Mouse (Mus musculus) intestine, embryonic 15.5 days (tissue): ENCODE results near the gene Zfp444. TPM values are rescaled to one million over a fixed set of nuclear protein-coding genes. Genes with fewer than 3 reads are reported as not detected.
A peak's percentile ranks its signal among the peaks of the same experiment; 100 is the strongest.

Experiments used
- ATAC-seq: fragments of 200-750 bp; cut with Nextera tagmentation; 2 replicates; pipeline ENCODE4 v1.8.0; 2017; ENCODE audit warnings: moderate TSS enrichment, moderate library complexity
- H3K27ac ChIP-seq: fragments of 300-500 bp; sonication (generic); 2 replicates; pipeline ENCODE4 v1.5.1; 2015; ENCODE audit warnings: mild to moderate bottlenecking, inconsistent platforms
- H3K27me3 ChIP-seq: fragments of 300-500 bp; sonication (generic); replicated peaks from 2 replicates; pipeline ENCODE4 v1.6.1; 2015; ENCODE audit warnings: inconsistent platforms
- H3K36me3 ChIP-seq: fragments of 300-500 bp; sonication (generic); 2 replicates; pipeline ENCODE4 v1.6.1; 2015; ENCODE audit warnings: inconsistent platforms
- H3K4me1 ChIP-seq: fragments of 300-500 bp; sonication (generic); replicated peaks from 2 replicates; pipeline ENCODE4 v1.6.1; 2015; ENCODE audit warnings: inconsistent platforms
- H3K4me2 ChIP-seq: fragments of 300-500 bp; sonication (generic); replicated peaks from 2 replicates; pipeline ENCODE4 v1.6.1; 2015; ENCODE audit warnings: mild to moderate bottlenecking, inconsistent platforms
- H3K4me3 ChIP-seq: fragments of 300-500 bp; sonication (generic); replicated peaks from 2 replicates; pipeline ENCODE4 v1.5.1; 2015; ENCODE audit warnings: inconsistent platforms
- H3K9ac ChIP-seq: fragments of 300-500 bp; sonication (generic); 2 replicates; pipeline ENCODE4 v1.6.1; 2015; ENCODE audit warnings: inconsistent platforms
- H3K9me3 ChIP-seq: fragments of 300-500 bp; sonication (generic); 2 replicates; pipeline ENCODE4 v1.6.1; 2016; ENCODE audit warnings: inconsistent platforms
- WGBS: fragments of 180-500 bp; shearing (Covaris S2); methylation state at CpG from one replicate; pipeline ENCODE4 v1.1.7; 2015; 5-methylcytosine and 5-hydroxymethylcytosine counted together
- polyA plus RNA-seq: library from polyadenylated mRNA; unstranded; fragments of >200 nt; fragmentation: Nextera tagmentation; extraction: Ambion mirVana; gene quantifications from 2 replicates; pipeline ENCODE4 v1.2.1, GENCODE M21; 2015

The Zfp444 gene
- polyA plus RNA-seq, 1 experiment from 2014 or later = 43.4 TPM

- no peak for ATAC-seq
- no peak overlapping the region for H3K27ac ChIP-seq
- 83% methylated on average over 1 of the region's 1 CpGs for WGBS
- no peaks in the 10 kb centered on the region for H3K27me3 ChIP-seq
- H3K4me1 ChIP-seq = peaks cover 44% of the 10 kb centered on the region
- H3K4me2 ChIP-seq = no peak overlapping the region
- H3K4me3 ChIP-seq = no peak overlapping the region
- H3K9ac ChIP-seq = no peak overlapping the region
- no peaks in the 10 kb centered on the region for H3K9me3 ChIP-seq
- no peaks in the 10 kb centered on the region for H3K36me3 ChIP-seq
Observed at GRCm38 (mm10) chr7:6151266-6151665, 20.8 kb upstream of the Zfp444 start.

- H3K36me3 ChIP-seq = no peaks in the 10 kb centered on the region
- 96% methylated on average over 3 of the region's 3 CpGs for WGBS
- H3K27ac ChIP-seq = no peak overlapping the region
- H3K4me1 ChIP-seq = peaks cover 38% of the 10 kb centered on the region
- no peak for ATAC-seq
- H3K27me3 ChIP-seq = no peaks in the 10 kb centered on the region
- H3K9ac ChIP-seq = no peak overlapping the region
- no peak overlapping the region for H3K4me3 ChIP-seq
- no peaks in the 10 kb centered on the region for H3K9me3 ChIP-seq
- H3K4me2 ChIP-seq = no peak overlapping the region
Observed at GRCm38 (mm10) chr7:6152036-6152435, 20.0 kb upstream of the Zfp444 start.

- ATAC-seq = no peak
- WGBS = 93% methylated on average over 3 of the region's 3 CpGs
- Histone ChIP-seq H3K36me3 (no peaks in the 10 kb centered on the region), H3K27ac (no peak overlapping the region), H3K4me3 (no peak overlapping the region), H3K27me3 (no peaks in the 10 kb centered on the region), H3K9me3 (no peaks in the 10 kb centered on the region), H3K4me1 (peaks cover 34% of the 10 kb centered on the region), H3K9ac (no peak overlapping the region), H3K4me2 (no peak overlapping the region)
Observed at GRCm38 (mm10) chr7:6153131-6153530, 18.9 kb upstream of the Zfp444 start.

- no peaks in the 10 kb centered on the region for H3K36me3 ChIP-seq
- no peaks in the 10 kb centered on the region for H3K9me3 ChIP-seq
- peaks cover 24% of the 10 kb centered on the region for H3K4me1 ChIP-seq
- 0 out of 2 replicates have a peak overlapping the region, but pooled peaks have one; percentile 96 for H3K27ac ChIP-seq
- 52% methylated on average over 5 of the region's 5 CpGs for WGBS
- H3K4me3 ChIP-seq = peak overlapping the region; percentile 73; the same call in 1 of the 2 replicates
- ATAC-seq = no peak
- H3K9ac ChIP-seq = peak overlapping the region; percentile 86; the same call in 1 of the 2 replicates
- H3K27me3 ChIP-seq = no peaks in the 10 kb centered on the region
- peak overlapping the region; percentile 67 for H3K4me2 ChIP-seq
Observed at GRCm38 (mm10) chr7:6154164-6154563, 17.9 kb upstream of the Zfp444 start.

- under 1% methylated on average over 65 of the region's 85 CpGs for WGBS
- ATAC-seq = peak; percentile 70
- H3K9ac ChIP-seq = peak overlapping the region; percentile 86
- no peaks in the 10 kb centered on the region for H3K27me3 ChIP-seq
- H3K4me2 ChIP-seq = peak overlapping the region; percentile 67
- no peaks in the 10 kb centered on the region for H3K36me3 ChIP-seq
- peaks cover 21% of the 10 kb centered on the region for H3K4me1 ChIP-seq
- H3K9me3 ChIP-seq = no peaks in the 10 kb centered on the region
- H3K27ac ChIP-seq = peak overlapping the region; percentile 96
- H3K4me3 ChIP-seq = peak overlapping the region; percentile 73
Observed at GRCm38 (mm10) chr7:6155031-6155872, 16.8 kb upstream of the Zfp444 start.

DNA sequence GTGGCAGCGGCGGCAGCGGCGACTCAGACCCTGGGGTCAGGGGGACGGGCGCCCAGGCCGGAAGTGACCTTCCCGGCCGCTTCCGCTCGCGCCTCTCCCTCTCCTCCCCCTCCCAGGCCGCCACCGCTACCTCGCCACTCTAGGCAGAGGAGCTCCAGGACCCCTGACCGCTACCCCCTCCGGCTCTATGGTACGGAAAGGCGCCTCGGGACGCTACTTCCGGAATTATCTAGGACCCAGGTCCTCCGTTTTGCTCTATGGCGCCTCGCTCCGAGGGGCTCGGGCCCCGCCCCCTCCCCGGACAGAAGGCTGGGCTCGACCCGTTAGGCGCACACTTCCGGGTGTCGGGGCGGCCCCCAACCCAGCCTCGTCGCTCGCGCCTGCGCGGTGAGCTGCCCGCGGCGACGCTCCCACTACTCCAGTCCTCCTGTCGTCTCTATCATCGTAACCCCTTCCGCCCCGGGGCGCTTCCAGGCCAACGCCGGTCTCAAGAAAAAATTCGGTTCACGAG lies 16.1 kb upstream of the Zfp444 start, which contains the start of gene Zfp787:
Gene Zfp787, minus strand, starts transcription at position 97 of the 511 bp plus-strand sequence.
- Histone ChIP-seq H3K9ac (peak within 1 kb of the TSS; percentile 86), H3K27me3 (no peaks in the 10 kb centered on the region), H3K4me1 (peaks cover 17% of the 10 kb centered on the region), H3K4me2 (peak within 1 kb of the TSS; percentile 67), H3K9me3 (no peaks in the 10 kb centered on the region), H3K4me3 (peak within 1 kb of the TSS; percentile 73), H3K27ac (peak within 1 kb of the TSS; percentile 96), H3K36me3 (no peaks in the 10 kb centered on the region)
- peak; percentile 95 for ATAC-seq
- 2% methylated on average over 51 of the region's 54 CpGs for WGBS

DNA sequence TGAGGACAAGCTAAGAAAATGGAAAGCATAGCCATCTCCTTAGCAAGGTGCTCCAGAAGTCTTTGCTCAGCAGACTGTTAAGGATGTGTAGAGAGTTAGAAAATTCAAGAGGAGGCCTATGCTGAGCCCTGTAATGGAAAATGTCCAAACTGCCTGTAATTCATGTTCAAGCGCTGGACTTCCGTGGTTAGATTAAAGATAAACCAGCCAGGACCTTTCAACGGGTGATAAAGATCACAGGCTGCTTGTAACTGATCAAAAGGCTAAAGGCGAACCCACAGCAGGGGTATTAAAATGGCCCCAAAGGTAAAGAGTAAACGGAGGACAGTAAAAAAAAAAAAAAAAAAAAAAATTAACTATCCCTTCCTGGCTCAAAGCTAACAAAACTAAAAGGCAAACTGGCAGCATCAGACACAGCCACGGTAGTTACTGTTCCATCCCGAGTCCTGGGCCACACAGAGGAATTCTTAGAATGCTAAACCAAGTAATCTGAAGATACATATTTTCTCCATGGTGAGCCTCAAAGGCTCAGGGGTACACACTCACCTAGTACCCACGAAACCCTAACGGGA lies 15.0 kb upstream of the Zfp444 start:
- peak overlapping the region; percentile 65 for H3K27ac ChIP-seq
- H3K4me1 ChIP-seq = peaks cover 12% of the 10 kb centered on the region
- H3K4me2 ChIP-seq = peak overlapping the region; percentile 67
- peak overlapping the region; percentile 73; the same call in 1 of the 2 replicates for H3K4me3 ChIP-seq
- ATAC-seq = no peak
- no peaks in the 10 kb centered on the region for H3K36me3 ChIP-seq
- no peak overlapping the region for H3K9ac ChIP-seq
- WGBS = 32% methylated on average over 9 of the region's 9 CpGs
- H3K27me3 ChIP-seq = no peaks in the 10 kb centered on the region
- H3K9me3 ChIP-seq = no peaks in the 10 kb centered on the region

- no peaks in the 10 kb centered on the region for H3K27me3 ChIP-seq
- peak overlapping the region; percentile 67 for H3K4me2 ChIP-seq
- H3K36me3 ChIP-seq = no peaks in the 10 kb centered on the region
- H3K4me1 ChIP-seq = peaks cover 12% of the 10 kb centered on the region; the same call in 1 of the 2 replicates
- no peak overlapping the region for H3K9ac ChIP-seq
- no peaks in the 10 kb centered on the region for H3K9me3 ChIP-seq
- no peak for ATAC-seq
- peak overlapping the region; percentile 65 for H3K27ac ChIP-seq
- WGBS = 56% methylated on average over 1 of the region's 1 CpGs
- no peak overlapping the region for H3K4me3 ChIP-seq
Observed at GRCm38 (mm10) chr7:6157479-6157878, 14.5 kb upstream of the Zfp444 start.

DNA sequence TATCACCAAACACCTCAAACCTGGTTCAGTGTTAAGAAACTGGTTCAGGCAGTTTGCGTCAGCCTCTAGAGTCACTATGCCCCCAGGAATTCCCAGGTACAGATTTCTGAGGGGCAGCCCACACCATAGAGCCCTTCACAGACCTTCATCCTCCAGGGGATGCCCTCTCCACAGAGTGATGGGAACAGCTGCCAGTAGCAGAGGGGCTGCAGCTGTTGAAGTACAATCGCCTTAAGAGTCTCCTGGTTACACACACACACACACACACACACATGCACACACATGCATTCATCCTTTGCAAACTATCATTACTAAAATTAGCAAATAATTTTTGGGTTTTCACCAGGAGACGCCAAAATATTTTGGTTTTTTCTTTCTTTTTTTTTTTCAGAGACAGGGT lies 12.4 kb upstream of the Zfp444 start:
- Histone ChIP-seq H3K9ac (no peak overlapping the region), H3K9me3 (no peaks in the 10 kb centered on the region), H3K4me3 (no peak overlapping the region), H3K27ac (no peak overlapping the region), H3K27me3 (no peaks in the 10 kb centered on the region), H3K4me2 (no peak overlapping the region), H3K36me3 (no peaks in the 10 kb centered on the region), H3K4me1 (0 out of 2 replicates have a peak, but pooled peaks cover 1% of the 10 kb centered on the region)
- WGBS = 75% methylated on average over 3 of the region's 3 CpGs
- no peak for ATAC-seq

DNA sequence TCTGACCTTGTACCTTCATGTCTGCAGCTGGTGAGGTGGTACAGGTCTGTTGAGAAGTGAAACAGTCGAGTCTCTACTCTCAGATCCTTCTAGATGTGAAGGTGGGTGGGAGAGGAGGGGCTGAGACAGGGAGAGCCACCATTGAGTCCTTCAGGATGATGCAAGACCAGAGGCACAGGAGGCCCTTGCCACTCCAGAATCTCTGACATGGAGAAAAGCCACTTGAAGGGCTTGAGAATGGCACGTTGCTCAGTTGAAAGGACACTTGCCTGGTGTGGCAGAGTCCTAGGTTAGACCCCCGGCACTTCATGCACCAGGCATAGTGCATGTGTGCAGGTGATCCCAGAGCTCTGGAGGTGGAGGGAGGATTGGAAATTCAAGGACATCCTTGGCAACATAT lies 10.5 kb upstream of the Zfp444 start:
- no peaks in the 10 kb centered on the region for H3K36me3 ChIP-seq

GRCm38 (mm10) chr7:6162172-6162571 lies 9.9 kb upstream of the Zfp444 start:
- Histone ChIP-seq H3K9ac (no peak overlapping the region), H3K9me3 (no peaks in the 10 kb centered on the region), H3K4me2 (no peak overlapping the region), H3K27ac (no peak overlapping the region), H3K27me3 (no peaks in the 10 kb centered on the region), H3K4me3 (no peak overlapping the region), H3K4me1 (no peaks in the 10 kb centered on the region), H3K36me3 (no peaks in the 10 kb centered on the region)
- no peak for ATAC-seq
- WGBS = 79% methylated on average over 4 of the region's 4 CpGs

More for the DNA sequence above, 10.5 kb upstream of the Zfp444 start:
- Histone ChIP-seq H3K4me2 (no peak overlapping the region), H3K27me3 (no peaks in the 10 kb centered on the region), H3K9me3 (no peaks in the 10 kb centered on the region), H3K4me1 (no peaks in the 10 kb centered on the region), H3K27ac (no peak overlapping the region), H3K4me3 (no peak overlapping the region), H3K9ac (no peak overlapping the region)
- ATAC-seq = no peak
- 58% methylated on average over 3 of the region's 3 CpGs for WGBS

DNA sequence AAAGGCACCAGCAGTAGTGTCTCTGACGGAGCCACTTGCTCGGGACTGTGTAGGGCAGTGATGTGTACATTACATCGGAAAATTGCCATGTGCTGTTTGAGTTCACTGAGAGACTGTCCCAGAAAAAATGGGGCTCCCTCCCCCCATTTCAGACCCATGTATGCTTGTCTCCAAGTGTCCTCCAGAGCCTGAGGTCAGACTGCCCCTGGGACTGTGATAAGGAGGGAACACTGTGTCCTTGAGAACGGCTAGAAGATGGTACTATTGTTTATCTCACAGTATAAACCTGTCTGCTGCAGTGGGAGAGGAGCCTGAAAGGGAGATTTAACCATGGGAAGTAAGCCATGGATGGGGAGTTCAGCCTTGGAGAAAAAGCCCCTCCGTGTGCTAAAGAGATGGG lies 7.4 kb upstream of the Zfp444 start:
- H3K4me1 ChIP-seq = no peaks in the 10 kb centered on the region
- WGBS = 40% methylated on average over 5 of the region's 5 CpGs

More for the DNA sequence above, 7.4 kb upstream of the Zfp444 start:
- Histone ChIP-seq H3K9ac (no peak overlapping the region), H3K9me3 (no peaks in the 10 kb centered on the region), H3K4me2 (no peak overlapping the region), H3K4me3 (no peak overlapping the region), H3K27ac (no peak overlapping the region), H3K27me3 (no peaks in the 10 kb centered on the region), H3K36me3 (no peaks in the 10 kb centered on the region)
- no peak for ATAC-seq
